Mouse (Mus musculus) hindbrain, postnatal 0 days (tissue): ENCODE results near the gene Arl4a. TPM values are rescaled to one million over a fixed set of nuclear protein-coding genes. Genes with fewer than 3 reads are reported as not detected.

ENCODE experiments used
- ATAC-seq: fragments of 200-750 bp; cut with Nextera tagmentation; 2 replicates; pipeline ENCODE4 v1.8.0; 2017; ENCODE audit warnings: mild to moderate bottlenecking, moderate TSS enrichment, moderate library complexity
- DNase-seq: peaks from one replicate; pipeline ENCODE4 v3.0.0-alpha.2; 2015; ENCODE audit warnings: low spot score
- H3K27ac ChIP-seq: fragments of 300-500 bp; sonication (generic); 2 replicates; pipeline ENCODE4 v1.5.1; 2014; ENCODE audit warnings: mild to moderate bottlenecking
- H3K27me3 ChIP-seq: fragments of 300-500 bp; sonication (generic); 2 replicates; pipeline ENCODE4 v1.6.1; 2014; ENCODE audit warnings: low read length, mixed read lengths; ENCODE audit not compliant: insufficient read depth
- H3K36me3 ChIP-seq: fragments of 300-500 bp; sonication (generic); 2 replicates; pipeline ENCODE4 v1.6.1; 2014; ENCODE audit warnings: low read length, mixed read lengths; ENCODE audit not compliant: insufficient read depth
- H3K4me1 ChIP-seq: fragments of 300-500 bp; sonication (generic); 2 replicates; pipeline ENCODE4 v1.6.1; 2014; ENCODE audit warnings: antibody characterized with exemption, low read length, mixed read lengths; ENCODE audit not compliant: insufficient read depth
- H3K4me2 ChIP-seq: fragments of 300-500 bp; sonication (generic); 2 replicates; pipeline ENCODE4 v1.6.1; 2014; ENCODE audit warnings: low read depth, mild to moderate bottlenecking, low read length, moderate library complexity, mixed read lengths
- H3K4me3 ChIP-seq: fragments of 300-500 bp; sonication (generic); 2 replicates; pipeline ENCODE4 v1.5.1; 2014; ENCODE audit warnings: low read length
- H3K9ac ChIP-seq: fragments of 300-500 bp; sonication (generic); replicated peaks from 2 replicates; pipeline ENCODE4 v1.6.1; 2014; ENCODE audit warnings: mild to moderate bottlenecking, low read length, moderate library complexity, mixed read lengths
- H3K9me3 ChIP-seq: fragments of 300-500 bp; sonication (generic); 2 replicates; pipeline ENCODE4 v1.6.1; 2016; ENCODE audit warnings: low read length, mixed read lengths
- CTCF ChIP-seq: IDR thresholded peaks from 2 replicates; pipeline ENCODE4 v1.5.1; 2016; ENCODE audit warnings: antibody characterized with exemption, control low read depth, low read depth
- WGBS: fragments of 180-500 bp; shearing (Covaris S2); extraction: QIAGEN DNeasy Blood & Tissue Kit; methylation state at CpG from one replicate; pipeline ENCODE4 v1.1.7; 2014; 5-methylcytosine and 5-hydroxymethylcytosine counted together
- polyA plus RNA-seq: library from polyadenylated mRNA; unstranded; fragments of >200 nt; fragmentation: Nextera tagmentation; extraction: Ambion mirVana; gene quantifications from 2 replicates; pipeline ENCODE4 v1.2.1, GENCODE M21; 2015
- total RNA-seq: library from RNA; depleted of rRNA; stranded (reverse); fragments of >200 nt; gene quantifications from 2 replicates; pipeline ENCODE4 v1.2.3, GENCODE M21; 2014

Arl4a gene
- total and polyA plus RNA-seq, 2 experiments from 2014 or later: 48.3 to 113 TPM

- no peak overlapping the region for H3K27ac ChIP-seq
Observed at GRCm38 (mm10) chr12:39998070-39998852, 39.6 kb downstream of the Arl4a start.

GRCm38 (mm10) chr12:39997651-39998050 is 40.2 kb downstream of the Arl4a start:
- no peak for ATAC-seq
- no peak overlapping the region for H3K4me2 ChIP-seq
- WGBS: 15% methylated on average over 4 of the region's 4 CpGs
- H3K4me3 ChIP-seq: no peak overlapping the region
- no peak for DNase-seq
- no peaks in the 10 kb centered on the region; the same call in 1 of the 2 replicates for H3K4me1 ChIP-seq
- H3K27ac ChIP-seq: no peak overlapping the region
- no peaks in the 10 kb centered on the region for H3K36me3 ChIP-seq
- H3K9ac ChIP-seq: no peak overlapping the region
- no peaks in the 10 kb centered on the region for H3K9me3 ChIP-seq
- TF ChIP-seq CTCF: no peak
- no peaks in the 10 kb centered on the region for H3K27me3 ChIP-seq

More at GRCm38 (mm10) chr12:39998070-39998852, 39.6 kb downstream of the Arl4a start:
- H3K27me3 ChIP-seq: no peaks in the 10 kb centered on the region
- H3K9ac ChIP-seq: no peak overlapping the region
- no peak overlapping the region for H3K4me3 ChIP-seq
- DNase-seq (peak; percentile 56), ATAC-seq (peak; percentile 71; the same call in 1 of the 2 replicates)
- TF ChIP-seq CTCF: no peak
- no peaks in the 10 kb centered on the region; the same call in 1 of the 2 replicates for H3K4me1 ChIP-seq
- WGBS: 21% methylated on average over 9 of the region's 9 CpGs
- H3K36me3 ChIP-seq: no peaks in the 10 kb centered on the region
- no peak overlapping the region for H3K4me2 ChIP-seq
- H3K9me3 ChIP-seq: no peaks in the 10 kb centered on the region

GRCm38 (mm10) chr12:39996015-39996414 is 41.8 kb downstream of the Arl4a start:
- Histone ChIP-seq H3K4me3 (no peak overlapping the region), H3K36me3 (no peaks in the 10 kb centered on the region), H3K9me3 (no peaks in the 10 kb centered on the region), H3K4me2 (no peak overlapping the region), H3K27me3 (no peaks in the 10 kb centered on the region), H3K4me1 (no peaks in the 10 kb centered on the region; the same call in 1 of the 2 replicates), H3K9ac (no peak overlapping the region), H3K27ac (no peak overlapping the region)
- DNase-seq: no peak
- WGBS: 83% methylated on average over 5 of the region's 5 CpGs
- ATAC-seq: no peak
- TF ChIP-seq CTCF: no peak

- H3K4me2 ChIP-seq: no peak overlapping the region
- H3K4me1 ChIP-seq: no peaks in the 10 kb centered on the region; the same call in 1 of the 2 replicates
- no peak overlapping the region for H3K27ac ChIP-seq
- H3K9ac ChIP-seq: no peak overlapping the region
- H3K27me3 ChIP-seq: no peaks in the 10 kb centered on the region
- no peak for TF ChIP-seq CTCF
- H3K9me3 ChIP-seq: no peaks in the 10 kb centered on the region
- no peak overlapping the region for H3K4me3 ChIP-seq
- ATAC-seq (no peak), DNase-seq (no peak)
- 88% methylated on average over 1 of the region's 1 CpGs for WGBS
- no peaks in the 10 kb centered on the region for H3K36me3 ChIP-seq
Observed at GRCm38 (mm10) chr12:39995609-39996008, 42.2 kb downstream of the Arl4a start.

- Histone ChIP-seq H3K9ac (no peak overlapping the region), H3K4me2 (no peak overlapping the region), H3K27ac (no peak overlapping the region), H3K36me3 (no peaks in the 10 kb centered on the region), H3K9me3 (no peaks in the 10 kb centered on the region), H3K4me3 (no peak overlapping the region), H3K27me3 (no peaks in the 10 kb centered on the region), H3K4me1 (no peaks in the 10 kb centered on the region)
- no peak for DNase-seq
- no peak for ATAC-seq
- 80% methylated on average over 6 of the region's 6 CpGs for WGBS
- TF ChIP-seq CTCF: no peak
Observed at GRCm38 (mm10) chr12:39992767-39993302, 45.0 kb downstream of the Arl4a start.

- peak; percentile 64 for ATAC-seq
- H3K9me3 ChIP-seq: no peaks in the 10 kb centered on the region
- WGBS: 24% methylated on average over 4 of the region's 4 CpGs
- no peak overlapping the region for H3K4me2 ChIP-seq
- H3K27me3 ChIP-seq: no peaks in the 10 kb centered on the region
- no peak for DNase-seq
- H3K27ac ChIP-seq: no peak overlapping the region
- TF ChIP-seq CTCF: no peak
- H3K9ac ChIP-seq: no peak overlapping the region
- no peaks in the 10 kb centered on the region for H3K4me1 ChIP-seq
- no peak overlapping the region for H3K4me3 ChIP-seq
- H3K36me3 ChIP-seq: no peaks in the 10 kb centered on the region
Observed at GRCm38 (mm10) chr12:39990830-39991780, 46.7 kb downstream of the Arl4a start.
